Comparison of ENCODE assay signal across 7 mouse cellular contexts in the genomic region with DNA sequence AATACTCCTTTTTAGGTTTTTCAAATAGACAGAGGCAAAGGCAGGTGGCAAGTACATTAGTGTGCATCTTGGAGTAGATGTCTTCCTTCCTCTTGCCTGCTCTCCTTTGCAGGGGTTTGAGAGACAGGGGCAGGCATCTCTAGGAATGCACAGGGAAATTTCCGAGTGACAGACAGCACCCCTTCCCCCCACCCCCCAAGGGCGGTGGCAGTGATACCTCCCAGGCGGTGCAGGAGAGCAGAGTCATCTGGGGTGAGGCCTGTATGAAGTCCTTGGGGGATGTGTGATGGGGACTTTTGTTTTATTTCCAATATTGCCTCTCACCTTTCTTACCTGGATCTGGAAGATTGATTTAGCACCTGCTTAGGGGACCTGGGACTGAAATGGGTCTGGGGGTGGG. TPM values are rescaled to one million over a fixed set of nuclear protein-coding genes. Genes with fewer than 3 reads are reported as not detected.
DNase-seq lines count a peak whose midpoint lies in the region; ATAC-seq and TF ChIP-seq lines count a peak whose summit lies in the region.

No protein-coding gene starts in this region.

- peak overlapping the region; percentile 87 for H3K4me2 ChIP-seq in lung, postnatal 0 days (replicated peaks; ENCODE audit: low read depth, low read length)
- H3K4me2 ChIP-seq in forebrain, embryonic 11.5 days (ENCODE audit: low read depth, low read length, severe bottlenecking), result peak overlapping the region; percentile 97
- peak overlapping the region; percentile 98 for H3K4me2 ChIP-seq in intestine, embryonic 16.5 days (ENCODE audit: low read depth, low read length)

- no peak for ATAC-seq in lung, postnatal 0 days
- peak; percentile 11; the same call in 1 of the 2 replicates for ATAC-seq in forebrain, embryonic 11.5 days (replicated peaks; ENCODE audit: low FRiP score)
- ATAC-seq in intestine, embryonic 16.5 days, result no peak

- no peak for TF ChIP-seq CTCF in lung, postnatal 0 days (IDR thresholded peaks at IDR 0.05)
- no peak for TF ChIP-seq CTCF in olfactory bulb, adult 2 months (IDR thresholded peaks at IDR 0.05; ENCODE audit: insufficient read depth, low read depth, low read length)

- no peaks in the 10 kb centered on the region for H3K36me3 ChIP-seq in lung, postnatal 0 days (ENCODE audit: insufficient read depth, low read length)
- no peaks in the 10 kb centered on the region for H3K36me3 ChIP-seq in forebrain, embryonic 11.5 days (ENCODE audit: control insufficient read depth, insufficient read depth, low read length)
- no peaks in the 10 kb centered on the region for H3K36me3 ChIP-seq in intestine, embryonic 16.5 days (ENCODE audit: control insufficient read depth, insufficient read depth, low read length)

- no peaks in the 10 kb centered on the region for H3K9me3 ChIP-seq in lung, postnatal 0 days (ENCODE audit: low read length)
- H3K9me3 ChIP-seq in forebrain, embryonic 11.5 days (ENCODE audit: control insufficient read depth, low read length), result no peaks in the 10 kb centered on the region
- no peaks in the 10 kb centered on the region for H3K9me3 ChIP-seq in intestine, embryonic 16.5 days (ENCODE audit: control insufficient read depth, low read length)

- no peak for DNase-seq in lung, postnatal 0 days (ENCODE audit: low spot score)
- no peak for DNase-seq in lung, postnatal 36 days
- DNase-seq in forebrain, embryonic 11.5 days (ENCODE audit: low spot score), result peak; percentile 52
- DNase-seq in gastrocnemius, adult 18-20 months (ENCODE audit: low spot score), result no peak
- DNase-seq in spleen, postnatal 10 days (ENCODE audit: low spot score in 2 of 2), result no peak

- no peak overlapping the region for H3K27ac ChIP-seq in lung, postnatal 0 days (ENCODE audit: low read length)
- no peak overlapping the region for H3K27ac ChIP-seq in forebrain, embryonic 11.5 days (ENCODE audit: low read depth, low read length)
- no peak overlapping the region for H3K27ac ChIP-seq in intestine, embryonic 16.5 days (ENCODE audit: low read length)
- peak overlapping the region; percentile 77 for H3K27ac ChIP-seq in olfactory bulb, adult 2 months (ENCODE audit: insufficient read depth, low read depth, low read length)

- no peak for TF ChIP-seq EP300 in lung, postnatal 0 days (IDR thresholded peaks at IDR 0.05)

- peak overlapping the region; percentile 57 for H3K4me3 ChIP-seq in lung, postnatal 0 days (ENCODE audit: low read depth, low read length)
- H3K4me3 ChIP-seq in forebrain, embryonic 11.5 days (ENCODE audit: low read depth, low read length), result peak overlapping the region; percentile 65
- peak overlapping the region; percentile 67 for H3K4me3 ChIP-seq in intestine, embryonic 16.5 days (ENCODE audit: low read length)
- H3K4me3 ChIP-seq in olfactory bulb, adult 2 months (ENCODE audit: insufficient read depth, low read depth, low read length), result peak overlapping the region; percentile 89

- H3K4me1 ChIP-seq in lung, postnatal 0 days (ENCODE audit: insufficient read depth, low read depth, low read length), result peaks cover 4% of the 10 kb centered on the region; the same call in 1 of the 2 replicates
- 0 out of 2 replicates have a peak, but pooled peaks cover 6% of the 10 kb centered on the region for H3K4me1 ChIP-seq in forebrain, embryonic 11.5 days (replicated peaks; ENCODE audit: control insufficient read depth, insufficient read depth, low read length)
- H3K4me1 ChIP-seq in intestine, embryonic 16.5 days (ENCODE audit: control insufficient read depth, insufficient read depth, low read length), result peaks cover 3% of the 10 kb centered on the region; the same call in 1 of the 2 replicates
- H3K4me1 ChIP-seq in olfactory bulb, adult 2 months (ENCODE audit: control insufficient read depth, insufficient read depth, low read length), result peaks cover 13% of the 10 kb centered on the region

- H3K27me3 ChIP-seq in lung, postnatal 0 days (replicated peaks; ENCODE audit: insufficient read depth, low read length), result peaks cover 8% of the 10 kb centered on the region; the same call in 1 of the 2 replicates
- H3K27me3 ChIP-seq in forebrain, embryonic 11.5 days (ENCODE audit: control insufficient read depth, insufficient read depth, low read length), result no peaks in the 10 kb centered on the region; the same call in 1 of the 2 replicates
- H3K27me3 ChIP-seq in intestine, embryonic 16.5 days (replicated peaks; ENCODE audit: control insufficient read depth, insufficient read depth, low read length), result peaks cover 2% of the 10 kb centered on the region; the same call in 1 of the 2 replicates

- no peak for TF ChIP-seq POLR2A in olfactory bulb, adult 2 months (IDR thresholded peaks at IDR 0.05; ENCODE audit: insufficient read depth, low read depth, low read length)

- WGBS in lung, postnatal 0 days, result 5% methylated on average over 3 of the region's 3 CpGs
- WGBS in forebrain, embryonic 11.5 days, result 10% methylated on average over 3 of the region's 3 CpGs
- 9% methylated on average over 3 of the region's 3 CpGs for WGBS in intestine, embryonic 16.5 days
- WGBS in olfactory bulb, adult 2 months, result 10% methylated on average over 3 of the region's 3 CpGs

- H3K9ac ChIP-seq in lung, postnatal 0 days (replicated peaks; ENCODE audit: low read depth), result peak overlapping the region; percentile 34; the same call in 1 of the 2 replicates
- H3K9ac ChIP-seq in forebrain, embryonic 11.5 days (ENCODE audit: low read length), result peak overlapping the region; percentile 69
- peak overlapping the region; percentile 72 for H3K9ac ChIP-seq in intestine, embryonic 16.5 days (ENCODE audit: low read depth, low read length)

RNA-seq across cellular contexts. Expression of a gene that starts 1.2 kb away (rescaled TPM):
- 12.6 and 13.4 TPM in 2 replicates for polyA plus RNA-seq in lung, postnatal 0 days (2015; fragmentation: Nextera tagmentation; extraction: Ambion mirVana)
- polyA plus RNA-seq in forebrain, embryonic 11.5 days (2014; fragmentation: Nextera tagmentation; extraction: Ambion mirVana), result 44.7 and 47.3 TPM in 2 replicates
- 13.4 and 13.5 TPM in 2 replicates for polyA plus RNA-seq in intestine, embryonic 16.5 days (2015; fragmentation: Nextera tagmentation; extraction: Ambion mirVana)
- polyA plus RNA-seq in olfactory bulb, adult 2 months (2012; ENCODE audit: insufficient read depth, insufficient read length, low replicate concordance, missing spikeins), result not detected in 2 replicates
- total RNA-seq in gastrocnemius, adult 18-20 months (2021), result 10 to 100 TPM; 66.8 to 69.9 TPM
